Mouse (Mus musculus) hindlimb bud, embryonic 11.5 days (tissue): ENCODE results near the gene Fam222a.

ENCODE experiments used
- DNase-seq: peaks from one replicate; pipeline ENCODE4 v3.0.0-alpha.2; 2012; ENCODE audit warnings: low read depth, low spot score; ENCODE audit errors: extremely low spot score

The Fam222a gene

GRCm38 (mm10) chr5:114651449-114651848 lies 83.6 kb downstream of the Fam222a start:
- DNase-seq = no peak

- DNase-seq = no peak
Observed at GRCm38 (mm10) chr5:114653656-114654437, 86.0 kb downstream of the Fam222a start.

GRCm38 (mm10) chr5:114655721-114656120 lies 87.9 kb downstream of the Fam222a start:
- no peak for DNase-seq

- DNase-seq = no peak
Observed at GRCm38 (mm10) chr5:114656305-114656704, 88.5 kb downstream of the Fam222a start.

- DNase-seq = no peak
Observed at GRCm38 (mm10) chr5:114657426-114657825, 89.6 kb downstream of the Fam222a start.

GRCm38 (mm10) chr5:114658255-114658654 lies 90.4 kb downstream of the Fam222a start, which contains the start of gene Trpv4:
Gene Trpv4, minus strand, starts transcription at chr5:114658421.
- no peak for DNase-seq

GRCm38 (mm10) chr5:114661029-114661428 lies 93.2 kb downstream of the Fam222a start:
- no peak for DNase-seq
